Mouse (Mus musculus) MEL (cell line): ENCODE results near the gene Rxfp4. TPM values are rescaled to one million over a fixed set of nuclear protein-coding genes. Genes with fewer than 3 reads are reported as not detected.

Experiments used
- DNase-seq: peaks from one replicate; pipeline ENCODE4 v3.0.0; 2011; ENCODE audit warnings: low read depth, low spot score
- H3K27ac ChIP-seq: 2 replicates; pipeline ENCODE4 v1.5.1; 2012; ENCODE audit warnings: low read depth, mild to moderate bottlenecking, control low read depth, low read length, moderate library complexity; ENCODE audit not compliant: control insufficient read depth
- H3K27me3 ChIP-seq, 2 experiments: fragments of 150-350 bp in 1 of 2; sonication (generic) in 1 of 2; 2 replicates each; pipeline ENCODE4 v1.6.1; 2012; ENCODE audit warnings: low read length in 2 of 2, mild to moderate bottlenecking in 2 of 2, improper control_type of control experiment in 1 of 2, moderate library complexity in 1 of 2; ENCODE audit not compliant: insufficient read depth in 2 of 2, control insufficient read depth in 1 of 2
- H3K36me3 ChIP-seq, 2 experiments: 2 replicates each; pipeline ENCODE4 v1.6.1; 2012 to 2014; ENCODE audit warnings: low read length in 2 of 2, improper control_type of control experiment in 1 of 2, inconsistent platforms in 1 of 2, mild to moderate bottlenecking in 1 of 2; ENCODE audit not compliant: insufficient read depth in 2 of 2, control insufficient read depth in 1 of 2
- H3K4me1 ChIP-seq, 2 experiments: fragments of 150-350 bp in 1 of 2; sonication (generic) in 1 of 2; 2 replicates each; pipeline ENCODE4 v1.6.1; 2012; ENCODE audit warnings: low read length in 2 of 2, improper control_type of control experiment in 1 of 2, mild to moderate bottlenecking in 1 of 2; ENCODE audit not compliant: insufficient read depth in 2 of 2, control insufficient read depth in 1 of 2
- H3K4me3 ChIP-seq, 2 experiments: fragments of 150-350 bp in 1 of 2; sonication (generic) in 1 of 2; 2 replicates each; pipeline ENCODE4 v1.5.1; 2012; ENCODE audit warnings: low read depth in 2 of 2, low read length in 2 of 2, mild to moderate bottlenecking in 2 of 2, moderate library complexity in 2 of 2, control low read depth in 1 of 2, improper control_type of control experiment in 1 of 2; ENCODE audit not compliant: control insufficient read depth in 1 of 2, insufficient read depth in 1 of 2
- H3K79me2 ChIP-seq: 2 replicates; pipeline ENCODE4 v1.6.1; 2012; ENCODE audit warnings: mild to moderate bottlenecking, low read length, moderate library complexity; ENCODE audit not compliant: control insufficient read depth, poor library complexity, insufficient read depth
- H3K9ac ChIP-seq: 2 replicates; pipeline ENCODE4 v1.6.1; 2012; ENCODE audit warnings: low read depth, mild to moderate bottlenecking, control low read depth, low read length, moderate library complexity; ENCODE audit not compliant: control insufficient read depth, poor library complexity, severe bottlenecking
- H3K9me3 ChIP-seq: fragments of 150-350 bp; sonication (generic); replicated peaks from 2 replicates; pipeline ENCODE4 v1.6.1; 2012; ENCODE audit warnings: mild to moderate bottlenecking, low read length, improper control_type of control experiment, moderate library complexity; ENCODE audit not compliant: insufficient read depth
- CTCF ChIP-seq, 3 experiments: IDR thresholded peaks in 2 of 3; conservative IDR thresholded peaks in 1 of 3; 2 replicates each; pipeline ENCODE4 v1.5.1; 2011 to 2012; ENCODE audit warnings: low read length in 3 of 3, low read depth in 2 of 3, mild to moderate bottlenecking in 2 of 3, improper control_type of control experiment in 1 of 3, inconsistent platforms in 1 of 3, mixed read lengths in 1 of 3, moderate library complexity in 1 of 3; ENCODE audit not compliant: control insufficient read depth in 1 of 3, insufficient read depth in 1 of 3, poor library complexity in 1 of 3, severe bottlenecking in 1 of 3
- E2F4 ChIP-seq: IDR thresholded peaks from 2 replicates; pipeline ENCODE4 v1.6.1; 2011; ENCODE audit warnings: low read depth, low read length, improper control_type of control experiment, borderline replicate concordance
- ELF1 ChIP-seq: IDR thresholded peaks from 2 replicates; pipeline ENCODE4 v1.6.1; 2014; ENCODE audit warnings: low read depth, mild to moderate bottlenecking, inconsistent platforms, low read length, improper control_type of control experiment, moderate library complexity
- EP300 ChIP-seq, 2 experiments: IDR thresholded peaks; 2 replicates each; pipeline ENCODE4 v1.6.1; 2011; ENCODE audit warnings: improper control_type of control experiment in 2 of 2, low read length in 2 of 2, low read depth in 1 of 2, mild to moderate bottlenecking in 1 of 2
- GABPA ChIP-seq: IDR thresholded peaks from 2 replicates; pipeline ENCODE4 v1.6.1; 2012; ENCODE audit warnings: low read depth, mild to moderate bottlenecking, inconsistent platforms, low read length, improper control_type of control experiment, moderate library complexity
- GATA1 ChIP-seq: IDR thresholded peaks from 2 replicates; pipeline ENCODE4 v1.6.1; 2011; ENCODE audit warnings: low read depth, low read length, improper control_type of control experiment
- HCFC1 ChIP-seq: IDR thresholded peaks from 2 replicates; pipeline ENCODE4 v1.6.1; 2012; ENCODE audit warnings: low read depth, mild to moderate bottlenecking, inconsistent platforms, low read length, improper control_type of control experiment, moderate library complexity
- JUND ChIP-seq: IDR thresholded peaks from 2 replicates; pipeline ENCODE4 v1.6.1; 2011; ENCODE audit warnings: low read depth, mild to moderate bottlenecking, improper control_type of control experiment, low read length
- MAX ChIP-seq: IDR thresholded peaks from 2 replicates; pipeline ENCODE4 v1.6.1; 2011; ENCODE audit warnings: low read length, improper control_type of control experiment
- MYB ChIP-seq: IDR thresholded peaks from 2 replicates; pipeline ENCODE4 v1.6.1; 2011; ENCODE audit warnings: mild to moderate bottlenecking, low read depth, low read length, improper control_type of control experiment
- NELFE ChIP-seq: IDR thresholded peaks from 2 replicates; pipeline ENCODE4 v1.6.1; 2011; ENCODE audit warnings: low read depth, low read length, improper control_type of control experiment
- POLR2AphosphoS2 ChIP-seq: IDR thresholded peaks from 2 replicates; pipeline ENCODE4 v1.6.1; 2011; ENCODE audit warnings: low read length, improper control_type of control experiment
- RCOR1 ChIP-seq: IDR thresholded peaks from 2 replicates; pipeline ENCODE4 v1.6.1; 2012; ENCODE audit warnings: low read depth, mild to moderate bottlenecking, inconsistent platforms, low read length, improper control_type of control experiment
- TAL1 ChIP-seq: IDR thresholded peaks from 2 replicates; pipeline ENCODE4 v1.6.1; 2012; ENCODE audit warnings: mild to moderate bottlenecking, inconsistent platforms, low read length, moderate library complexity, mixed read lengths
- TBP ChIP-seq: IDR thresholded peaks from 2 replicates; pipeline ENCODE4 v1.8.0; 2011; ENCODE audit warnings: low read depth, low read length, improper control_type of control experiment
- TCF12 ChIP-seq: IDR thresholded peaks from 2 replicates; pipeline ENCODE4 v1.6.1; 2014; ENCODE audit warnings: low read depth, mild to moderate bottlenecking, inconsistent platforms, low read length, improper control_type of control experiment, moderate library complexity
- USF1 ChIP-seq: IDR thresholded peaks from 2 replicates; pipeline ENCODE4 v1.6.1; 2014; ENCODE audit warnings: low read depth, mild to moderate bottlenecking, inconsistent platforms, low read length, improper control_type of control experiment, moderate library complexity
- ZC3H11A ChIP-seq: IDR thresholded peaks from 2 replicates; pipeline ENCODE4 v1.6.1; 2012; ENCODE audit warnings: low read depth, mild to moderate bottlenecking, inconsistent platforms, low read length, improper control_type of control experiment
- ZNF384 ChIP-seq: IDR thresholded peaks from 2 replicates; pipeline ENCODE4 v1.6.1; 2012; ENCODE audit warnings: low read depth, mild to moderate bottlenecking, inconsistent platforms, low read length, improper control_type of control experiment
- polyA plus RNA-seq, 2 experiments: library from polyadenylated mRNA; stranded (reverse) in 1 of 2; unstranded in 1 of 2; fragments of >175 nt in 1 of 2; fragments of >200 nt in 1 of 2; gene quantifications; 2 replicates each; pipeline versions ENCODE4 v1.2.1 to v1.2.4; 2012; ENCODE audit warnings: low replicate concordance in 2 of 2, low read depth in 1 of 2; ENCODE audit not compliant: insufficient read length in 2 of 2, insufficient read depth in 1 of 2, missing spikeins in 1 of 2
- total RNA-seq: library from RNA; depleted of rRNA; stranded (reverse); fragments of 300-350 nt; gene quantifications from 2 replicates; pipeline ENCODE4 v1.2.3, GENCODE M21; 2012; rRNA removed

Rxfp4 gene
- total and polyA plus RNA-seq, 3 experiments, result 0.06 to 0.08 TPM; not detected in 1

DNA sequence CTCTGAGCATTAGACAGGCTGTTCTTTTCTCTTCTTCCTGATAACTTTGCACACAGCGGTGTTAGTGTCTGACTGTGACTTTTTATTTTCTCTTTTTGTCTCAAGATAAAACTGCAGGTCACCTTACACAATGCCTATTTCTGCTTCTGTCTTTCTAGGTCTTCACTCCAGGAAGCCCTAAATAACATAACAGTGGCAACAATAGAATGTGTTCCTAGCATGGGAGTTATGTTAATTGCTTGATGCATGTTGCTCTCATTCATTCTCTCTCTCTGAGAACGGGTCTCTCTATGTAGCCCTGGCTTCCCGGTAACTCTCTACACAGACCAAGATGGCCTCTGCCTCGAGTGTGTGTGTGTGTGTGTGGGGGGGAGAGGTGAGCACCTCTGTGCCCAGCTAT, 50.5 kb downstream of the Rxfp4 start:
- Histone ChIP-seq H3K9ac (no peak overlapping the region), H3K79me2 (no peaks in the 10 kb centered on the region), H3K36me3 (peaks cover 0 to 7% of the 10 kb centered on the region in 2 experiments; a peak in 2 of 4 replicates), H3K27me3 (no peaks in the 10 kb centered on the region), H3K9me3 (no peaks in the 10 kb centered on the region), H3K27ac (no peak overlapping the region), H3K4me3 (no peak overlapping the region), H3K4me1 (peaks cover 2 to 12% of the 10 kb centered on the region in 2 experiments; a peak in 3 of 4 replicates)
- DNase-seq, result no peak
- TF ChIP-seq GATA1 (no peak), EP300 (IDR thresholded peaks at IDR 0.05; ENCODE audit: low read depth in 1 of 2, low read length in 2 of 2) (no peak), USF1 (no peak), MAX (no peak), TBP (no peak), JUND (no peak), NELFE (no peak), GABPA (no peak), RCOR1 (no peak), TCF12 (no peak), ZC3H11A (no peak), POLR2AphosphoS2 (no peak), E2F4 (no peak), TAL1 (no peak), CTCF (IDR thresholded peaks at IDR 0.05 in 2 of 3, conservative IDR thresholded peaks at IDR 0.05 in 1 of 3; ENCODE audit: control insufficient read depth in 1 of 3, insufficient read depth in 1 of 3, low read depth in 2 of 3, low read length in 3 of 3, poor library complexity in 1 of 3, severe bottlenecking in 1 of 3) (no peak), ZNF384 (no peak), HCFC1 (no peak), ELF1 (no peak), MYB (no peak)

Other genes starting within 250 kb of the Rxfp4 start
- gene Pmf1, start 242.8 kb downstream of the Rxfp4 start, total RNA-seq, result 139 and 144 TPM in 2 replicates
- gene Pmf1, start 242.8 kb downstream of the Rxfp4 start, polyA plus RNA-seq, result 100 to 1,000 TPM in 1 of 2 experiments, not detected in 1; 357 TPM
- 26.2 and 30.5 TPM in 2 replicates for gene Slc25a44, start 228.0 kb downstream of the Rxfp4 start, total RNA-seq
- gene Slc25a44, start 228.0 kb downstream of the Rxfp4 start, polyA plus RNA-seq, result 10 to 100 TPM in 1 of 2 experiments, not detected in 1; 34.6 TPM
- 31.4 and 45.3 TPM in 2 replicates for gene Sema4a, start 192.0 kb downstream of the Rxfp4 start, total RNA-seq
- gene Sema4a, start 192.0 kb downstream of the Rxfp4 start, polyA plus RNA-seq, result 10 to 100 TPM in 1 of 2 experiments, not detected in 1; 33.5 TPM
- gene Lmna, start 143.2 kb downstream of the Rxfp4 start, total RNA-seq, result 388 and 394 TPM in 2 replicates
- 100 to 1,000 TPM; 128 to 302 TPM for gene Lmna, start 143.2 kb downstream of the Rxfp4 start, polyA plus RNA-seq
- 4.3 and 5.5 TPM in 2 replicates for gene Mex3a, start 120.7 kb downstream of the Rxfp4 start, total RNA-seq
- 10 to 100 TPM in 1 of 2 experiments, not detected in 1; 10.1 TPM for gene Mex3a, start 120.7 kb downstream of the Rxfp4 start, polyA plus RNA-seq
- 0.75 and 0.96 TPM in 2 replicates for gene Rab25, start 104.8 kb downstream of the Rxfp4 start, total RNA-seq
- gene Rab25, start 104.8 kb downstream of the Rxfp4 start, polyA plus RNA-seq, result 1 to 10 TPM in 1 of 2 experiments, not detected in 1; 1.9 TPM
- 125 and 127 TPM in 2 replicates for gene Lamtor2, start 100.1 kb downstream of the Rxfp4 start, total RNA-seq
- gene Lamtor2, start 100.1 kb downstream of the Rxfp4 start, polyA plus RNA-seq, result 100 to 1,000 TPM in 1 of 2 experiments, not detected in 1; 188 TPM
- 73.0 and 83.0 TPM in 2 replicates for gene Ubqln4, start 99.4 kb downstream of the Rxfp4 start, total RNA-seq
- gene Ubqln4, start 99.4 kb downstream of the Rxfp4 start, polyA plus RNA-seq, result 100 to 1,000 TPM in 1 of 2 experiments, 10 to 100 TPM in 1; 43.6 to 171 TPM
- 500 and 594 TPM in 2 replicates for gene Ssr2, start 77.3 kb downstream of the Rxfp4 start, total RNA-seq
- gene Ssr2, start 77.3 kb downstream of the Rxfp4 start, polyA plus RNA-seq, result 100 to 1,000 TPM; 176 to 706 TPM
- 113 and 131 TPM in 2 replicates for gene Arhgef2, start 47.2 kb downstream of the Rxfp4 start, total RNA-seq
- gene Arhgef2, start 47.2 kb downstream of the Rxfp4 start, polyA plus RNA-seq, result 100 to 1,000 TPM in 1 of 2 experiments, not detected in 1; 183 TPM
- gene Khdc4, start 32.7 kb upstream of the Rxfp4 start, total RNA-seq, result 43.4 and 47.4 TPM in 2 replicates
- 10 to 100 TPM in 1 of 2 experiments, not detected in 1; 71.0 TPM for gene Khdc4, start 32.7 kb upstream of the Rxfp4 start, polyA plus RNA-seq
- gene Rit1, start 63.7 kb upstream of the Rxfp4 start, total RNA-seq, result 28.7 and 38.6 TPM in 2 replicates
- gene Rit1, start 63.7 kb upstream of the Rxfp4 start, polyA plus RNA-seq, result 10 to 100 TPM in 1 of 2 experiments, not detected in 1; 34.1 TPM
- 0.19 and 0.56 TPM in 2 replicates for gene Syt11, start 122.0 kb upstream of the Rxfp4 start, total RNA-seq
- gene Syt11, start 122.0 kb upstream of the Rxfp4 start, polyA plus RNA-seq, result 1 to 10 TPM in 1 of 2 experiments, not detected in 1; 1.4 TPM
- gene Gon4l, start 182.1 kb upstream of the Rxfp4 start, total RNA-seq, result 34.3 and 35.0 TPM in 2 replicates
- gene Gon4l, start 182.1 kb upstream of the Rxfp4 start, polyA plus RNA-seq, result 10 to 100 TPM; 33.8 to 52.2 TPM